Mouse (Mus musculus) heart, adult 9 months (tissue): ENCODE measurements around the gene Kif1a.
A peak's percentile ranks its signal among the peaks of the same experiment; 100 is the strongest.

Experiments
- DNase-seq, 2 experiments: peaks; one replicate each; pipeline ENCODE4 v3.0.0; 2022; ENCODE audit warnings: low spot score in 2 of 2

The Kif1a gene

GRCm38 (mm10) chr1:93098956-93099355 lies 2.8 kb downstream of the Kif1a start:
- no peak for DNase-seq

- DNase-seq: no peak
Measured at GRCm38 (mm10) chr1:93092582-93092981, 9.2 kb downstream of the Kif1a start.

- DNase-seq: peak in 1 of 2 experiments; percentile 35
Measured at GRCm38 (mm10) chr1:93085136-93085535, 16.6 kb downstream of the Kif1a start.

- DNase-seq: no peak
Measured at GRCm38 (mm10) chr1:93083420-93084285, 18.1 kb downstream of the Kif1a start.

GRCm38 (mm10) chr1:93082121-93082520 lies 19.6 kb downstream of the Kif1a start:
- DNase-seq: no peak

- no peak for DNase-seq
Measured at GRCm38 (mm10) chr1:93080930-93081589, 20.7 kb downstream of the Kif1a start.

- no peak for DNase-seq
Measured at GRCm38 (mm10) chr1:93079602-93080001, 22.1 kb downstream of the Kif1a start.

GRCm38 (mm10) chr1:93072279-93072865 lies 29.4 kb downstream of the Kif1a start:
- peak in 1 of 2 experiments; percentile 16 for DNase-seq

- DNase-seq: peak; percentile 17 to 36
Measured at GRCm38 (mm10) chr1:93071487-93071971, 30.2 kb downstream of the Kif1a start.

GRCm38 (mm10) chr1:93070881-93071280 lies 30.9 kb downstream of the Kif1a start:
- no peak for DNase-seq

GRCm38 (mm10) chr1:93068553-93068952 lies 33.2 kb downstream of the Kif1a start:
- DNase-seq: no peak

GRCm38 (mm10) chr1:93065654-93066053 lies 36.1 kb downstream of the Kif1a start:
- no peak for DNase-seq

- DNase-seq: no peak
Measured at GRCm38 (mm10) chr1:93063694-93064093, 38.1 kb downstream of the Kif1a start.

GRCm38 (mm10) chr1:93051124-93051833 lies 50.5 kb downstream of the Kif1a start:
- no peak for DNase-seq

GRCm38 (mm10) chr1:93050071-93050470 lies 51.7 kb downstream of the Kif1a start:
- DNase-seq: no peak

- DNase-seq: no peak
Measured at GRCm38 (mm10) chr1:93046153-93046789, 55.5 kb downstream of the Kif1a start.

- DNase-seq: no peak
Measured at GRCm38 (mm10) chr1:93035981-93036380, 65.8 kb downstream of the Kif1a start.

GRCm38 (mm10) chr1:93033989-93034388 lies 67.8 kb downstream of the Kif1a start:
- no peak for DNase-seq

GRCm38 (mm10) chr1:93031199-93031598 lies 70.6 kb downstream of the Kif1a start:
- no peak for DNase-seq

GRCm38 (mm10) chr1:93030060-93030459 lies 71.7 kb downstream of the Kif1a start:
- DNase-seq: no peak

GRCm38 (mm10) chr1:93029387-93029786 lies 72.4 kb downstream of the Kif1a start:
- DNase-seq: no peak
